Mouse (Mus musculus): ENCODE measurements around the gene Hdx. TPM values are rescaled to one million over a fixed set of nuclear protein-coding genes. Genes with fewer than 3 reads are reported as not detected.

Hdx gene
- total RNA-seq (2023), result not detected

GRCm38 (mm10) chrX:111696356-111697282 is at the start of gene Hdx:
Gene Hdx (minus strand): TSS chrX:111697079.

GRCm38 (mm10) chrX:111537859-111538258 is 159.0 kb downstream of the Hdx start, which contains the start of gene Rps6ka6:
Gene Rps6ka6 (minus strand): TSS chrX:111537959.

Other genes starting within 250 kb of the Hdx start
- not detected for gene Rps6ka6, start 159.1 kb downstream of the Hdx start, total RNA-seq (2023)
- not detected for gene Gm45194, start 194.3 kb upstream of the Hdx start, total RNA-seq (2023)